Mouse (Mus musculus): ENCODE data around the gene Pwwp2a. TPM values are rescaled to one million over a fixed set of nuclear protein-coding genes. Genes with fewer than 3 reads are reported as not detected.
A peak's percentile ranks its signal among the peaks of the same experiment; 100 is the strongest.

The Pwwp2a gene
- polyA plus RNA-seq, 1 experiment from 2014 or later: 11.9 TPM

DNA sequence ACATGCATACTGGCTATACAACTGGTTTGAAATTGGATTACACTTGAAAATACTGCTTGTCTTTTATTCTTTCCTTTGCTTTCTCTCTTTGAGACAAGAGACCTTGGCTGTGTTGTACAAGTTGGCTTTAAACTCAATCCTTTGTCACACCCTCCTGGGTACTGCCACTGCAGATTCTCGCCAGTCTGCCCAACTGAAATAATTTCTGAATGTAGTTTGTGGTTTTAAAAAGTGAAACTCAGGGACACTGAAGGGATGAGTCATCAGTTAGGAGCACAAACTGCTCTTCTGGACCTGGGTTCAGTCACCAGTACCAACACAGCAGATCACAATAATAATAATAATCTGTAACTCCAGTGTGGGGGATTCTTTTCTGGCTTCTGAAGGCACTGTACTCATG is 21.8 kb downstream of the Pwwp2a start:
- Histone ChIP-seq H3K4me3 (replicated peaks; ENCODE audit: low read length) (no peak overlapping the region), H3K4me1 (ENCODE audit: control insufficient read depth, insufficient read depth, low read length) (no peaks in the 10 kb centered on the region), H3K4me2 (ENCODE audit: low read depth, low read length) (no peak overlapping the region), H3K9ac (ENCODE audit: low read length) (no peak overlapping the region), H3K9me3 (replicated peaks; ENCODE audit: control insufficient read depth, low read length) (no peaks in the 10 kb centered on the region), H3K27me3 (ENCODE audit: control insufficient read depth, insufficient read depth, low read length) (no peaks in the 10 kb centered on the region), H3K36me3 (ENCODE audit: control insufficient read depth, insufficient read depth, low read length) (peaks cover 7% of the 10 kb centered on the region; the same call in 1 of the 2 replicates), H3K27ac (ENCODE audit: low read length) (no peak overlapping the region)
- ATAC-seq (ENCODE audit: insufficient read depth, low FRiP score): no peak
- WGBS: 70% methylated on average over 1 of the region's 1 CpGs

- no peak overlapping the region for H3K4me3 ChIP-seq (replicated peaks; ENCODE audit: low read length)
- no peak overlapping the region for H3K9ac ChIP-seq (ENCODE audit: low read length)
- peaks cover 4% of the 10 kb centered on the region; the same call in 1 of the 2 replicates for H3K36me3 ChIP-seq (ENCODE audit: control insufficient read depth, insufficient read depth, low read length)
- 91% methylated on average over 10 of the region's 10 CpGs for WGBS
- no peaks in the 10 kb centered on the region for H3K4me1 ChIP-seq (ENCODE audit: control insufficient read depth, insufficient read depth, low read length)
- H3K9me3 ChIP-seq (replicated peaks; ENCODE audit: control insufficient read depth, low read length): no peaks in the 10 kb centered on the region
- no peak for ATAC-seq (ENCODE audit: insufficient read depth, low FRiP score)
- H3K4me2 ChIP-seq (ENCODE audit: low read depth, low read length): no peak overlapping the region
- no peak overlapping the region for H3K27ac ChIP-seq (ENCODE audit: low read length)
- no peaks in the 10 kb centered on the region for H3K27me3 ChIP-seq (ENCODE audit: control insufficient read depth, insufficient read depth, low read length)
Observed at GRCm38 (mm10) chr11:43705751-43706150, 24.0 kb downstream of the Pwwp2a start.

DNA sequence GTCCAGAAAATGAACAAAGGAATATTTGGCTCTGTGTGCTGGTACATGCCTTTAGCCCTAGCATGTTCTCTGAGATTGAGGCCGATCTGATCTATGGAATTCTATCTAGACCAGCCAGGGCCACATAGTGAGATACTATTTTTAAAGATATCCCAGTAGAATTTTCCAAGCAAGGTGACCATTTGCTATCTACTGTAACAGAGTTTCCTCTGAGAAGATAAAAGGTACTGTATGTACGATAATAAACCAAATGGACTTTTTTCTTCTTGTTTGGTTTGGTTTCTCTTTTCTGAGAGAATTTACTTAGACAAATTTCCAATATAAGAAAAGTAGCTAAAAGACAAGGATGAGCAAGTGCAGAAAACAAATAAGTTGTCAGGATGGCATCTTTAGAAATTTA is 26.6 kb downstream of the Pwwp2a start:
- Histone ChIP-seq H3K4me1 (ENCODE audit: control insufficient read depth, insufficient read depth, low read length) (no peaks in the 10 kb centered on the region), H3K9ac (ENCODE audit: low read length) (no peak overlapping the region), H3K4me2 (ENCODE audit: low read depth, low read length) (no peak overlapping the region), H3K9me3 (replicated peaks; ENCODE audit: control insufficient read depth, low read length) (no peaks in the 10 kb centered on the region), H3K4me3 (replicated peaks; ENCODE audit: low read length) (no peak overlapping the region), H3K27ac (ENCODE audit: low read length) (no peak overlapping the region), H3K27me3 (ENCODE audit: control insufficient read depth, insufficient read depth, low read length) (no peaks in the 10 kb centered on the region), H3K36me3 (ENCODE audit: control insufficient read depth, insufficient read depth, low read length) (peaks cover 4% of the 10 kb centered on the region; the same call in 1 of the 2 replicates)
- 92% methylated on average over 2 of the region's 2 CpGs for WGBS
- ATAC-seq (ENCODE audit: insufficient read depth, low FRiP score): no peak

DNA sequence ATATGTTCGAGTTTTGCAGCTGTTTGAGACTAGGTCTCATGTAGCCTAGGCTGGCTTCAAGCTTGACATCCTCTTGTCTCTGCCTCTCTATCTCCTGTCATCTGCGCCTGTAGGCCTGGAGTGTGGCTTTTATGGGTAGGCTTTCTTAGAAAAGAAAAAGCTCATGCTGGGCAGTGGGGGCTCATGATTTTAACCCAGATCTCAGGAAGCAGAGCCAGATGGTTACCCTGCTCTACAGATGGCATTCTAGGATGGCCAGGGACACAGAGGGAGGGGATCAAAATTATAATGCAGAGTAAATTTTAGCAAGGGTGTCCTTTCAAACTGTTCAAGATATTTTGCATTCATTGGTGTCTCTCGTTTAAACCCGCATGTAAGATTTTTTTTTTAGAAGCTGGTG is 30.4 kb downstream of the Pwwp2a start:
- Histone ChIP-seq H3K4me3 (replicated peaks; ENCODE audit: low read length) (no peak overlapping the region), H3K27me3 (ENCODE audit: control insufficient read depth, insufficient read depth, low read length) (no peaks in the 10 kb centered on the region), H3K4me2 (ENCODE audit: low read depth, low read length) (no peak overlapping the region), H3K4me1 (ENCODE audit: control insufficient read depth, insufficient read depth, low read length) (no peaks in the 10 kb centered on the region), H3K9me3 (replicated peaks; ENCODE audit: control insufficient read depth, low read length) (no peaks in the 10 kb centered on the region), H3K27ac (ENCODE audit: low read length) (no peak overlapping the region), H3K36me3 (ENCODE audit: control insufficient read depth, insufficient read depth, low read length) (0 out of 2 replicates have a peak, but pooled peaks cover 3% of the 10 kb centered on the region), H3K9ac (ENCODE audit: low read length) (no peak overlapping the region)
- no peak for ATAC-seq (ENCODE audit: insufficient read depth, low FRiP score)
- 91% methylated on average over 4 of the region's 4 CpGs for WGBS

GRCm38 (mm10) chr11:43723411-43723810 is 41.6 kb downstream of the Pwwp2a start:
- Histone ChIP-seq H3K4me2 (ENCODE audit: low read depth, low read length) (no peak overlapping the region), H3K27ac (ENCODE audit: low read length) (no peak overlapping the region; the same call in 1 of the 2 replicates), H3K4me1 (ENCODE audit: control insufficient read depth, insufficient read depth, low read length) (no peaks in the 10 kb centered on the region), H3K9me3 (replicated peaks; ENCODE audit: control insufficient read depth, low read length) (no peaks in the 10 kb centered on the region), H3K9ac (ENCODE audit: low read length) (no peak overlapping the region; the same call in 1 of the 2 replicates), H3K27me3 (ENCODE audit: control insufficient read depth, insufficient read depth, low read length) (no peaks in the 10 kb centered on the region), H3K4me3 (replicated peaks; ENCODE audit: low read length) (no peak overlapping the region), H3K36me3 (ENCODE audit: control insufficient read depth, insufficient read depth, low read length) (peaks cover 8% of the 10 kb centered on the region; the same call in 1 of the 2 replicates)
- ATAC-seq (ENCODE audit: insufficient read depth, low FRiP score): no peak
- 81% methylated on average over 3 of the region's 3 CpGs for WGBS

DNA sequence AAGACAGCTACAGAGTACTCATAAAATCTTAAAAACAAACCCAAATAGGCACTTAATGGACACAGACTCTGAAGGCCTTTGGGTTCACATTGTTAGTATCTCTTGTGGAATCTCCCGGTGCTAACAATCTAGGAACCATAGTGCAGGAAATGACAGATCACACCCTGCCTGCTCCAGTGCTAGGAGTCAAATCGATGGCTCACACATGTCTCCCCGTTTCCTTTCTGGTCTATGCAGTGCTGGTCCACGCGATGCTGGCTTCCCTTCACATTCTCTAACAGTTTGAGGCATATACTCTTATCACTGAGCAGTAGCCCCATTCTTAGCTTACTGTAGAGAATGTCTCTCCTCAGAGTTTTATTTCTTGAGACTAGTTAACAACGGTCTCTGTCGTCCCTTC is 46.0 kb downstream of the Pwwp2a start:
- no peak overlapping the region for H3K4me3 ChIP-seq (replicated peaks; ENCODE audit: low read length)

DNA sequence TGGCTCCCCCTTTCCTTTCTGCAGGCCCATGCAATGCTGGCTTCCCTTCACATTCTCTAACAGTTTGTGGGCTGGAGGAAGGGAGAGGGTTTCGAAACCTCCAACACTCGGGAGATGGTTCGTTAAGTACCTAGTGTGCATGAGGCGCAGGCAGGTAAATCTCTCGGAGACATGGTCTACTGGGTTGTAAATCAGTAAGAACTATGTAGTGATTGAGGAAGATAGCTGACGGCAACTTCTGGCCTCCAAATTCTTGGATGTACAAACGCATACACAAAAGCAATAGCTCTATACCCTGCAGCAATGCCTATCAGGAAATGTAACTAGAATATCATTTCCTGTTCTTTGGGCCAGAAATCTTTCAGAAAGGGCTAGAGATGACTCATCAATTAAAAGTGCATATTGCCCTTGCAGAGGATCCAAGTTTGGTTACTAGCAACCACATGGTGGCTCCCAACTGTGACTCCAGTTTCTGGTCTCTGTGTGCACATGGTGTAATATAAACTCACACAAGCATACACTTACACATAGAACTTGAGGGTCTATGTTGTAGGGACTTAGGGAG is 47.0 kb downstream of the Pwwp2a start:
- H3K36me3 ChIP-seq (ENCODE audit: control insufficient read depth, insufficient read depth, low read length): peaks cover 4% of the 10 kb centered on the region; the same call in 1 of the 2 replicates
- no peak overlapping the region for H3K27ac ChIP-seq (ENCODE audit: low read length)
- H3K9ac ChIP-seq (ENCODE audit: low read length): no peak overlapping the region
- H3K4me1 ChIP-seq (ENCODE audit: control insufficient read depth, insufficient read depth, low read length): no peaks in the 10 kb centered on the region
- H3K4me2 ChIP-seq (ENCODE audit: low read depth, low read length): no peak overlapping the region
- no peaks in the 10 kb centered on the region for H3K9me3 ChIP-seq (replicated peaks; ENCODE audit: control insufficient read depth, low read length)
- no peak overlapping the region for H3K4me3 ChIP-seq (replicated peaks; ENCODE audit: low read length)
- no peaks in the 10 kb centered on the region for H3K27me3 ChIP-seq (ENCODE audit: control insufficient read depth, insufficient read depth, low read length)
- ATAC-seq (ENCODE audit: insufficient read depth, low FRiP score): no peak
- 87% methylated on average over 7 of the region's 7 CpGs for WGBS

More for the DNA sequence above, 46.0 kb downstream of the Pwwp2a start:
- H3K36me3 ChIP-seq (ENCODE audit: control insufficient read depth, insufficient read depth, low read length): peaks cover 3% of the 10 kb centered on the region; the same call in 1 of the 2 replicates
- no peak overlapping the region for H3K4me2 ChIP-seq (ENCODE audit: low read depth, low read length)
- H3K9ac ChIP-seq (ENCODE audit: low read length): no peak overlapping the region
- no peaks in the 10 kb centered on the region for H3K9me3 ChIP-seq (replicated peaks; ENCODE audit: control insufficient read depth, low read length)
- no peaks in the 10 kb centered on the region for H3K4me1 ChIP-seq (ENCODE audit: control insufficient read depth, insufficient read depth, low read length)
- 68% methylated on average over 7 of the region's 7 CpGs for WGBS
- no peaks in the 10 kb centered on the region for H3K27me3 ChIP-seq (ENCODE audit: control insufficient read depth, insufficient read depth, low read length)
- H3K27ac ChIP-seq (ENCODE audit: low read length): no peak overlapping the region
- no peak for ATAC-seq (ENCODE audit: insufficient read depth, low FRiP score)

GRCm38 (mm10) chr11:43747233-43748226 is 65.7 kb downstream of the Pwwp2a start, which contains the start of gene Ttc1:
TSS of gene Ttc1 (minus strand) at chr11:43748008.
- Histone ChIP-seq H3K9me3 (replicated peaks; ENCODE audit: control insufficient read depth, low read length) (no peaks in the 10 kb centered on the region), H3K4me2 (ENCODE audit: low read depth, low read length) (peak within 1 kb of the TSS; percentile 81), H3K27me3 (ENCODE audit: control insufficient read depth, insufficient read depth, low read length) (no peaks in the 10 kb centered on the region), H3K9ac (ENCODE audit: low read length) (peak within 1 kb of the TSS; percentile 82), H3K36me3 (ENCODE audit: control insufficient read depth, insufficient read depth, low read length) (no peaks in the 10 kb centered on the region), H3K4me3 (replicated peaks; ENCODE audit: low read length) (peak within 1 kb of the TSS; percentile 80), H3K27ac (ENCODE audit: low read length) (peak within 1 kb of the TSS; percentile 36; the same call in 1 of the 2 replicates), H3K4me1 (ENCODE audit: control insufficient read depth, insufficient read depth, low read length) (0 out of 2 replicates have a peak, but pooled peaks cover 4% of the 10 kb centered on the region)
- ATAC-seq (ENCODE audit: insufficient read depth, low FRiP score): peak; percentile 99
- WGBS: 3% methylated on average over 47 of the region's 47 CpGs

DNA sequence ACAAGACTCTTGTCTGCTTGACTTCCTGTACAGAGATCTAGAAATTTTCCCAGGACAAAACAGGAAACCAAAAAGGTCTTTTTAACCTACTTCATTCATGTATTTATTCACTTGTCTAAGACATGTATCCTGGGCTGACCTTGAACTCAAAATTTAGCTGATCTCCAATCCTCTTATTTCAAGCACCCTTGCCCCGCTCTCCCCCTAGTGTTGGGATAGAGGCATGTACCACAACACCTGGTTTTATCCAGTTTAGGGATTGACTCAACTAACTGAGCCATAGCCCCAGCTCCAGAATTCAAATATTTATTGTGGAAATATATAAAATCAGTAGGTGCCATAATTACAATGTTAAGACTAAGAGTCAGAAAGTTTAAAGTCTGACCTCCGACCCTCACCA is 69.7 kb downstream of the Pwwp2a start:
- Histone ChIP-seq H3K36me3 (ENCODE audit: control insufficient read depth, insufficient read depth, low read length) (no peaks in the 10 kb centered on the region), H3K9ac (ENCODE audit: low read length) (no peak overlapping the region), H3K27ac (ENCODE audit: low read length) (no peak overlapping the region), H3K9me3 (replicated peaks; ENCODE audit: control insufficient read depth, low read length) (no peaks in the 10 kb centered on the region), H3K4me2 (ENCODE audit: low read depth, low read length) (no peak overlapping the region), H3K27me3 (ENCODE audit: control insufficient read depth, insufficient read depth, low read length) (no peaks in the 10 kb centered on the region), H3K4me1 (ENCODE audit: control insufficient read depth, insufficient read depth, low read length) (0 out of 2 replicates have a peak, but pooled peaks cover 4% of the 10 kb centered on the region), H3K4me3 (replicated peaks; ENCODE audit: low read length) (no peak overlapping the region)
- ATAC-seq (ENCODE audit: insufficient read depth, low FRiP score): no peak
- WGBS: 67% methylated on average over 2 of the region's 2 CpGs
